Mouse (Mus musculus) MEL-GATA-1-ER (cell line): ENCODE results near the gene Rem1.
A peak's percentile ranks its signal among the peaks of the same experiment; 100 is the strongest.

ENCODE experiments used
- DNase-seq: peaks from one replicate; pipeline ENCODE4 v3.0.0-alpha.2; 2012; ENCODE audit warnings: low read depth; ENCODE audit errors: extremely low read depth

Rem1 gene

GRCm38 (mm10) chr2:152626774-152627591, at the start of gene Rem1:
Rem1 (plus strand) TSS chr2:152626951.
- DNase-seq: no peak

- DNase-seq: no peak
Observed at GRCm38 (mm10) chr2:152580107-152580506, 46.6 kb upstream of the Rem1 start, which contains the start of gene Defb19. Defb19 (minus strand) TSS chr2:152580312.

DNA sequence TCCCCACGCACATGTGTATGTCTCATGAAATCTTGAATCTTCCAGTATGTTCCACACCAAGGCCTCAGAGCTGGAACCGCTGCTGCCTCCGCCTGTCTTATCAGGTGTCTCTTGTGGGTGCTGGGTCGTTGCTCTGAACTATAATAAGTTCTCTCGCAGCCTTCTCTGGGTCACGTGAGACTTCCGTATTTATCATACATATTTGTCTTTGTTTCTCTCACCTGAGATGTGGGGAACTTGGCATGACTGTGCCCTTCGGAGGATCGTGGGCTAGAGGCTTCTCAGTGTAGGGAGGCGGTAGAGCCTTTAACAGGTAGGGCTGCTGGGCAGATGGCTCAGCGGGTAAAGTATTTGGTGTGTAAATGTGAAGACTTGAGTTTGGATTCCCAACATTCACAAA, 46.1 kb upstream of the Rem1 start:
- DNase-seq: no peak

DNA sequence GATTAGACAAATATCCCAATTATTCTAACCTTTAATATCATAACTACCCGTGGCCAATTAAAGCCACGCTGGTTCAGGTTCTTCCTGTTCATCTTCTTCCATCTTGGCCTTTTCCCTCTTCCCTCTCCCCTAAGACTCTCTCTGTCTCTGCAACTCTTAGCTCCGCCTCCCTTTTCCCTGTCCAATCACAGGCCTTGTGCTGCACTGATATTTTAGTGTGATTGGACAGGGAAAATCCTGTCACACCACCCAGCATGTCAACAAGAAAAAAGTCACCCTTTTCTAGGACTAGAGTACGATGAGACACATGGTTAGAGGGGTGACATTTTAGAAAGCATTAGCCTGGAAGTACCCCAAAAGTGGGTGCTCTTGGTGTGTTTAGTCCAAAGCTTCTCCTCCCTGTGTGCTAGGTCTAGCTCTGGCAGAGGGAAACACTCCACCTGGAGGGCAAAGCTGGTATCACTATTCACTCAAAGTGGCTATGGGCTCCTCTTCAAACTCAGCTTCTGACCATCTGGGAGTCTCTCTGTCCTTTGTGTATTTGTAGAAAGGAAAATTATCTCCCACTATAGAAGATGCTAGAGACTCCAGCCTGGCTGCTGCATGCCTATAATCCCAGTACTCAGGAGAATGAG, 39.7 kb upstream of the Rem1 start:
- DNase-seq: peak; percentile 39

DNA sequence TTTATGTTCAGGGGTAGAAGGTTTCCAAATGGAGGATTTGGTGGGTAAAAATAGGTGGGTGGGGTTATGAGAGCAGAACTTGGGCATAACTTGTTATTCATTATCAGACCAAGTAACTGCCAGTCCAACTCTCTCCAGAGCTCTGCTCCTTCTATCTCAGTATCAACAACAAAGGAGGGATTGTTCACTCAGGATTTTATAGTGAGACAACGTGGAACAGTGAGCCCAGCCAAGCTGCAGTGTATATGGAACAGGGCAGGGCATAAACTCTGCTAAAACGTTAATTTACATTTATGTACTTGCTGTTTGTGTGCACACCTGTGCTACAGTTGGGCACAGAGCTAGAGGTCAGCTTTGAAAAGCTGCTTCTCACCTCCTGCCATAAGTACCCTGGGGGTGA, 38.3 kb upstream of the Rem1 start:
- DNase-seq: no peak

- no peak for DNase-seq
Observed at GRCm38 (mm10) chr2:152589021-152589420, 37.7 kb upstream of the Rem1 start.

DNA sequence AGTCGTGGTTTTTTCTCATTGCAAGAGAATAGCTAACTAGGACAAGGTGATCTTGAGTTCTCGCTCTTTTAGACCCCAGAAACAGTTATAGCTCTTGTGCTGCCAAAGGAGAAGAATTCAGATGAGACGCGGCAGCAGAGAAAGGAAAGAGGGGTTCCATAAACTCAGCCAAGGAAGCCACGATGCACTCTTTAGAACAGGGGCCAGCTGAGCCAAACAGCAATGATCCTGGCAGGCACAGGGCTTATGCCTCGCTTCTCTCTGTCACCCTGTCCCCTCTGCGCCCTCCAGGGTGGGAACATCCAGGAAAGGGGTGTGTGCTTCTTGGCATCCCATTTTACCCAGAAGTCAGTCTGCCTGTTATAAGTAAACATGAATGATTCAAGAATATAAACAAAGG, 27.5 kb upstream of the Rem1 start, which contains the start of gene Defb45:
Gene Defb45, minus strand, starts transcription at position 101 of the 400 bp plus-strand sequence.
- DNase-seq: no peak

DNA sequence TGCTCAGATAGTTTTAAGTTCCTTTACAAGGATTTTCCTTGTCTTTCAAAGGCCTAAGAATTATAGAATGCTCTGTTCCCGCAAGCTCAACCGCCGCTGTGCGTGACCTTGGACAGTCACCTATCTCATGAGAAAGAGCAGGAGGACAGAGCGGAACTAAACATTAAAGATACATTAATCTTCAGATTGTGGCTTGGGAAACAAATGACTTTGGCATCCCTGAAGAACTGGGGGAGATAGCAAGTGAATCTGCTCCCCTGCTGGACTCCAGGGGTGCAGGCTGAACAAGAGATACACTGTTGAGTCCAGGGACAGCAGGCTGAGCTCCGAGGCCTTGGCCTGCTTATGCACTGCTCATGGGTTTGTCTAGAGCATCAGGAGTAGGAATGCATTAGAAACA, 26.7 kb upstream of the Rem1 start:
- DNase-seq: no peak

GRCm38 (mm10) chr2:152601275-152601960, 25.3 kb upstream of the Rem1 start:
- no peak for DNase-seq

DNA sequence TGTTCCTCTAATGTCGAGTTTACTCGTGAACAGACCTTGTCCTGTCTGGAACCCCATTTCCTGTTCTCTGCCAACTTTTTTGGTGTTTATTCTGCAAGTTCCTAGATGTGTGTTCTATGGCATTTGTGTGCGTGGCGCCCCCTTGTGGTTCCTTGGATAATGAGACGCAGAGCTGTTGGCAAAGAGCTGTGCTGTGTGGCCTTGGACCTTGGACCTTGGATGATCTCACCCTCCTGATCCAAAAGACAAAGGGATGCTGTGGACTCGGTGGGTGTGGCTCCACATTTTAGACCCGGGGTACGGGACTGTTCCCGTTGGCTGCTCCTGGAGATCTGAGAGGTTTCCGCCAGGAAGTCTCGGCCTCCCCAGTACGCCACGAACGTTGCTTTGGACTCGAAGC, 22.7 kb upstream of the Rem1 start, which contains the start of gene Defb36:
Gene Defb36, plus strand, starts transcription at position 271 of the 400 bp plus-strand sequence.
- DNase-seq: no peak

GRCm38 (mm10) chr2:152607746-152608145, 19.0 kb upstream of the Rem1 start:
- DNase-seq: no peak

DNA sequence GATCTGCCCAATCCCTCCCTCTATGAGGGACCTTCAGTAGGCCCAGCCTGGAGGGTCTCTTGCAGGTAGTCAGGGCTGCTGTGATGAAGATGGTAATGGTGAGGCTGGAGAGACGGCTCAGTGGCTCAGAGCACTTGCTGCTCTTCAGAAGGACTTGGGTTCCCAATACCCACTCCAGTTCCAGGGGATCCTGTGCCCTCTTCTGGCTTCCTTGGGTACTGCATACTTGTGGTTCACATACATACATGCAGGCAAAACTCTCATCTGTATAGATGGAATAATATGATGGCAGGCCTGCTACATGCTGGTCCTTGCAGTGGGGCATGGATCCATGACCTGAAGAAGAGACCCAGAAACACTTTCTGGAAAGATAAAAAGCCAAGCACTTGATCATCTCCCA, 18.0 kb upstream of the Rem1 start:
- no peak for DNase-seq

GRCm38 (mm10) chr2:152612193-152612592, 14.6 kb upstream of the Rem1 start:
- DNase-seq: no peak

DNA sequence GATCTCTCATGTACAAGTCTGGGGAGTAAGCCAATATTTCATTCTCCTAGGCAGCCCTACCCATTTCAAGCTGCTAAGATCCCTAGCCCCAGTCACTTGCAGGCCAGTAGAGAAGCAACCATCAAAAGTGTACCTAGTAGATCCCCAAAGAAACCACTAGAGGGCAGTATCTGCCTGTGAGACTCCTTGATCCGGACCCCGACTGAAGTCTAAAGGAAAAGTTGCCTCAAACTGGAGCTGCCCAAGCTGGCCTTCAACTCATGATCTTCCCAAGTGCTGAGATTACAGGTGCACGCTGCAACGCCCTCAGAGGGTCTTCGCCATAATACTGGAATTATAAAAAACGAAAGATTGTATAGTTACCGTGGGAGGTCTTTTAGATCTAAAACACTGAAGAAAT, 11.2 kb upstream of the Rem1 start:
- peak; percentile 59 for DNase-seq

- DNase-seq: no peak
Observed at GRCm38 (mm10) chr2:152616470-152616869, 10.3 kb upstream of the Rem1 start.

DNA sequence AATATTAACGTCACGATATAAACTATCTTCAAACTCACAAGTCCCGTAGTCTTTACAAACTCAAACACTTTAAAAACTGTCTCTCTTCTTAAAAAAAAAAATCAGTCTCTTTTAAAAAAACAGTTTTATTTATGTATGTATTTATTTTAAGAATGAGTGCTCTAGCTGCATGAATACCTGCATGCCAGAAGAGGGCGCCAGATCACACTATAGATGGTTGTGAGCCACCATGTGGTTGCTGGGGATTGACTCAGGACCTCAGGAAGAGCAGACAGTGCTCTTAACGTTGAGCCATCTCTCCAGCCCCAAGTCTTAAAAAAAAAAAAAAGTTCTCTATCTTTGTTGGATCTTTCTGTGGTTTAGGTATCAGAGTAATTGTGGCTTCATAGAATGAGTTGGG, 9.4 kb upstream of the Rem1 start:
- DNase-seq: no peak

DNA sequence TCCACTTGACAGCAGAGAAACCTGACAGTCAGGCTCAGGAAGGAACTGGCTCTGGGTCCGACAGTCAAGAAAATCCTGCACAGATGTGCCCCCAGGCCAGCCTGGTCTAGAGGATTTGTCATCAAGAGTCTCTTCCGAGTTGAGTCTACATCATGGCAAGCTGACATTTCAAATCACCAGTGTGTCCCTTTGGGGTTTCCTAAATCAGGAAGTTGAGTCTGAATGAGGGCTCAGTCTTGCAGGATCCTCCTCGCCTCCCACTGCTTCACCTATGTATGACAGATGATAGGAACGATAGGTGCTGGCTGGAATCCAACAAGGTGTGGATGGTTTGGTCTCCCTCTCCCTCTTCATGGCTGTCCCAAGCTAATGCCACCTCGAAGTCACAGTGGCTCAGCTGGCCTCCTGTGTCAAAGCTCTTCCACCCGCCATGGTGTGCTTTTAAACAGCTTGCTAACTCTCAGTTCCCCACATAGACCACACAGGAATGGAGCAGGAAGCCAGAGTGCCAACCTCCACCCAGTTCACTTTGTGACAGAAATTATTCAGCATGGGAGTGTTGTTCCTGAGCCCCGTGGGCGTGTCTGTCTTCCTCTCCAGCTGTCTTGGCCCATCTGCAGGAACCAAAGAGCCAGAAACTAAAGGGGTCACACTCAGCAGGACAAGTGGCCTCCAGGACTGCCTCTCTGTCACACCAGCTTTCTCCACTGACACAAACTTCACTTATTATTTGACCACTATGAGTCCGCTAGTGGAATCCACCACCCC, 6.2 kb upstream of the Rem1 start:
- DNase-seq: no peak

DNA sequence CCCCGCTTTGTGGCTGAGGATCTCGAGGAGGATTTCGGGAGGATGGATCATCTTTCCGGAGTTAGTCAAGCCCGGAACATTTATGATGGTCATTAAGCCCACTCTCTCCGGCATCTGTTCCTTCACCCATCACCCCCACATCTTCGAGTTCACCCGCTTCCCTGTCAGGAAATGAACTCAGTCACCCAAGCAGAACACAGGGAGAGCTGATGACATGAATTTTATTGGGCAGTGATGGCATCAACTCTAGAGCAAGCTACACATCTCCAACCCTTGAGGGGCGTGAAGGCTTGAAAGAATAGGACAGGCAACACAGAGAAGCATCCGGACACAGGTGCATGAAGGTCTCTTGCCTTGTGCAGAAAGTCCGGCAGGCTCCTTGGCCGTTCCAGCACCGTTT, 4.6 kb upstream of the Rem1 start:
- DNase-seq: no peak

- DNase-seq: no peak
Observed at GRCm38 (mm10) chr2:152622953-152623352, 3.8 kb upstream of the Rem1 start, which contains the start of gene Defb25. Defb25 (minus strand) TSS chr2:152623053.

- DNase-seq: no peak
Observed at GRCm38 (mm10) chr2:152624566-152624965, 2.2 kb upstream of the Rem1 start.

DNA sequence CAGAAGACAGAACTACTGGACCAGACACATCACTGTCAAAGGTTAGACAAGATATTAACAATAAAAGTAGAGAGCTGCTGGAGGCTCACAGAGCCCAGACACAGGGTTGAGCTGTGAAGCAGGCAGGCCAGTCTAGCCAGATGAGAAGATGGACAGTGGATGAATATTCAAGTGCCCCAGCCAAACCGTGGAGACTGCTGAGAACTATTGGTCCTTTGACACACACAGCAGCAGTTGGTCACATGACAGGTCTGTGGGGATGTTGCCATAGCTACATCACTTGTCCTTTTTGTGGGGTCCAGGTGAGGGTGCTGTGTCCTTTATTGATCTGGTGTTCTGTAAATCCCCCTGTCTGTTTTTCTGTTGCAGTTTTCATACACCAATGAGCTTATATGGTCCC, 1.5 kb upstream of the Rem1 start:
- no peak for DNase-seq
